Mouse (Mus musculus) cerebellum, postnatal 10 days (tissue): ENCODE measurements around the gene Gm28043.

Source experiments
- DNase-seq, 2 experiments: peaks; one replicate each; pipeline ENCODE4 v3.0.0; 2021; ENCODE audit warnings: mixed read lengths in 2 of 2

Gene Gm28043

GRCm38 (mm10) chr17:29614115-29615023 is at the start of gene Gm28043, which contains the start of gene Rnf8:
Gene Gm28043, plus strand, starts transcription at chr17:29614876.
Gene Rnf8, plus strand, starts transcription at chr17:29614790.
- DNase-seq: peak; percentile 97 to 98

DNA sequence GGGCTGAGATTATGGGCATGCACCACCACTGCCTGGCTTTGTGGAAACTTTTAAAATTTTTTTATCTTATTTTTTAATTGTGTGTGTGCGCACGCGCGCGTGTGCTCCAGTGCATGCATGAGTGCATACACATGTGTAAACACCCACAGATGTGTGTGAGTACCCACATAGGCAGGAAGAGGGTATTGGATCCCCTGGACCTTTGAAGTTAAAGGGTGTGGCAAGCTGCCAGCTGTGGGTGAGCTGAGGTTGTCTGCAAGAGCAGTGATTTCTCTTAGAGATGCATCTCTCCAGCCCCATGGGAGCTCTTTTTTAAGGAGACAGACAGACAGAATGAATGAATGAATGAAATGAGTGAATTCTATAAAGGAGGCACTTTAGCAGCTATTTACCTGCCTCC is 49.2 kb upstream of the Gm28043 start:
- no peak for DNase-seq

DNA sequence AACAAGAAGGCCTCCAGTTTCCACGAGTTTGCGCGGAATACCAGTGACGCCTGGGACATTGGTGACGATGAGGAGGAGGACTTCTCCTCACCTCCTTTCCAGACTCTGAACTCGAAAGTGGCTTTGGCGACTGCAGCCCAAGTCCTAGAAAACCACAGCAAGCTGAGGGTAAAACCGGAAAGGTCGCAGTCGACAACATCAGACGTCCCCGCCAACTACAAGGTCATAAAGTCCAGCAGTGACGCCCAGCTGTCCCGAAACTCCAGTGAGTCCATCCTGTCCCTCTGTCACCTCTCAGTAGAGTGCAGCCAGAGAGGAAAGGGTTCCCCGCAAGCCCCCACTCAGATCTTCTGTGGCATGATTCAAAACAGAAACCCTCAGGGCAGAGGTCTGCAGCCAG is 46.2 kb upstream of the Gm28043 start:
- no peak for DNase-seq

GRCm38 (mm10) chr17:29569831-29570230 is 44.8 kb upstream of the Gm28043 start:
- peak; percentile 38 to 45 for DNase-seq

GRCm38 (mm10) chr17:29579579-29580126 is 35.0 kb upstream of the Gm28043 start:
- DNase-seq: no peak

GRCm38 (mm10) chr17:29583569-29583968 is 31.1 kb upstream of the Gm28043 start:
- no peak for DNase-seq

DNA sequence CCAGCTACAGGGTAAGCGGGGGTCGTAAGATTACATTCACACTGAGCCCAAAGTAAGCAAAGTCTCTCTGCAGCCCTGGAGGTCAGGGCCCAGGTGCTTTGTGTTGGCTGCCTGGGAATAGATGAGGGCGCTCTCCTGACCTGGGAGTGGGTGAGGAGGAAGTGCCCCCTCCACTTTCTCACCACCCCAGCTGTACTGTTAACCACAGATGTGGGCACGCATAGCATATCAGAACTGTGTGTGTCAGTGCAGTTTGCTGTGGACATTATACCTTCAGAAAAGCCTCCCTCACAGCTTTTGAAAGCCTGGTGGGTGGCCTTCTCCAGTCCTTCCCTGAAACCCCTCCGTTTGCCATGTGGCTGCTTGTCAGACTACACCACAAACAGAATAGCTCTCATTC is 30.4 kb upstream of the Gm28043 start:
- DNase-seq: no peak

- no peak for DNase-seq
These were observed 29.9 kb upstream of the Gm28043 start for GRCm38 (mm10) chr17:29584737-29585136.

DNA sequence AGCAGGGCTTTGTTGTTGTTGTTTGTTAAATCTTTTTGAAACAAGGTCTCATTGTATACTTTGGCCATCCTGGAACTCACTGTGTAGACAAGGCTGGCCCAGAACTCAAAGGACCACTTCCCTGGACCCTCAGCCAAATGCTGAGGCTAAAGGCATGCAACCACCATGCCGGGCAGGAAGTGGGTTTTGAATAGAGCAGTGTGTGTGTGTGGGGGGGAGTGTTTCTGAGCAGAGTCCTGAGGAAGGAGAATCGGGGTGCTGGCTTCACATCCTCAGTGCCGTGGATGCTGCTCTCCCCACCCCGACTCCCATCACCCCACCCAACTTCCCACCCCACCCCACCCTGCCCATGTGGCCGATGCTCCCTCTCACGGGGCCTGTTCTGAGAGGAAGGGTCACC is 29.2 kb upstream of the Gm28043 start:
- DNase-seq: no peak

DNA sequence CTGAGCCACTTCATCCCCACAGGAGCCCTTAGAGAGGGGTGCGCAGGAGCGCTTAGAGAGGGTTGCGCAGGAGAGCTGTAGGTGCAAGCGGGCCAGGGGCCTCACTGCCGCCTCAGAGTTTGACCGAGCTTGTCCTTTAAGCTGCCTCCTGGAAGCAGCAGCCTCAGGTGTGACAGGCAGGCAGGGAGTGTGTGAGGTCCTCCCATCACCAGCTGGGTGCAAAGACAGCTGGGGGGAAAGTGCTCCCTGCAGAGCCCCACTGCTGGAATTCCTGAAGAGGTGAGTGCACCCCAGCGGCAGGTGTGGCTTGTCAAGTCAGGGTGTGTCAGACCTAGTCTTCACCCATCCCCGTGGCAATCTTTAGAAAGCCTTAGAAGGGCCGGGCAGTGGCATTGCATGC is 27.8 kb upstream of the Gm28043 start:
- no peak for DNase-seq

DNA sequence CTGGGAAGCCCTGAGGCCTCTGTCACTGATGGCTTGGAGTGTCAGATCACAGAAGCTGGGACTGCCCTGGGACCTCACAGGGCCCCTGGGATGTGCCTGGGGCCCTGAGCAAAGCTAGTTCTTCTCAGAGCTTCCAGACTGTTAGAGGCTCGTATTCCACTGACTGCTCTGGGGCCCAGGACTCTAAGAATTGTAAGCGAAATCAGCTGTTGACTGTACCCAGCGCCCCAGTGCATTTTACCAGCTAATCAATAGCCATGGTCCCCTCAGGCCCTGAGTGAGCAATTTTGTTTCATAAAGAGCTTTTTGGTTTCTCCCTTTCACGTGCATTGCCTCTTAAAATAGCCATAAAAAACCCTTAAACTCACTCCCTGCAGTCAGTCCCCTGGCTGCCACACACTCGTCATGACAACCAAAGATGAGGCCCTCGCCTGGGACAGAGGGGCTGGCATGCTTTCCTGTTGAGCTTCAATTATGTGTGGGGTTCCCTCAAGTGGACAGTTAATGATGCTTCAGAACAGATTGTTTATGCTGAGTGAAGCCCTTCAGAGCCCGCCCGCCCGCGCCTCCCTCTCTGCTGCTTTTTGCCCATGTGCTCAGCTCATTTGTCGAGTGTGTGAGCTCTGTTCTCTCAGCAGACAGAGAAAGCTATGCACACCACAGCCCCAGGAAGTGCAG is 25.3 kb upstream of the Gm28043 start:
- peak; percentile 53 to 55 for DNase-seq

DNA sequence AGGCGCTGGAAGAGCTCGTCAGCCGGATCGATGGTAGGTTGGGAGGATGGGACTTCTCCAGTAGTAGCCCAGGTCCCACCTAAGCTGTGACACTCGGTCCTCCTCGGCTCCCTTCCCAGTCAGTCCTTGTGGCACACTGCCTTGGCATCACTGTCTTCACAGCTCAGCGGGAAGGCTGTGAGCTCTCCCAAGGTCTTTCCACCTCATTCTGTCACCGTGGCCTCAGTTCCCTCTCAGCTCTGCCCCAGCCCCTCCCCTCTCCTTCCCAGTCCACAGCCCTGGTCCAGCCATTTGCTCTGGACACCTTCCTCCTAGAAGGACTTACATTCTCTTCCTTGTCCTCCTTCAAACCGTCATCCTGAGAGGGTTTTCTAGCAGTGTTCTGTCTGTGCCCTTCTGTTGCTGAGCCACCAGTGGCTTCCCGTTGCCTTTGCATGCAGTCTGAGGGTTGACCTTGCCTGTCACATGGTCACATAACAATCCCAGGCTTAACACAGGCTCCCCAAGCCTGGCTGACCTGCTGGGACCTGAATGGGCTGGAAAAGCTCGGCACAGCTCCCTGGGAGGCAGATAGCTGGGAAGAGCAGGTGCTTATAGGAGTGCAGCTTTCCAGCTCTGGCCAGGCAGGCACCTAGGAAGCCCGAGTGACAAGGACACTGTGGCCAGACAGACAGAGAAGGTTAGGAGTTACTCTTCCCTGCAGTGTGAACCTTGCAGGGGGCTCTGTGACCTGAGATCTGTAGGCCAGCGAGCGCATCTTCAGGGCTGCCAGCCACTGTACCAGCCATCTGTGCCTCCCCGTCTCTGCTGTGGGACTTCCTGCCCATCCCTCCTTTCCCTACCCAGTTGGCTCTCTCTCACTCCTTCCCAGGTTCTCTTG is 18.5 kb upstream of the Gm28043 start:
- DNase-seq: peak; percentile 74 to 78

DNA sequence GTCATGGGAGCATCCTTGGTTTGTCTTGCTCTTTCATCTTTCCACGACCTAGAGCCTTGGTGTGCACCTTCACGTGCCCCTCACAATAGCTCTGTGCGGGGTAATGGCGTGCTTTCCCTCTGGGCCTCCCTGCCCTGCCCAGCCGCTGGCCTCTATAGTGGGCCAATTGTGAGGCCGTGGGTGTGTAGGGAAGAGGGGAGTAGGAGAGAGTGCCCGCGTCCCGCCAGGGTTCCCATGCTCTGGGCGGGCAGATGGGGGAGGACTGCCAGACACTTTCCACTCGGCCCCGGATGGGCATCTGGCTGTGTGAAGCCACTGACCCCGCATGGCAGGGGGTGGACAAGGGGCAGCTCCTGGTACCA is 17.9 kb upstream of the Gm28043 start:
- peak; percentile 40 to 42 for DNase-seq

GRCm38 (mm10) chr17:29599051-29599450 is 15.6 kb upstream of the Gm28043 start:
- no peak for DNase-seq

- DNase-seq: peak in 1 of 2 experiments; percentile 33
These were observed 15.1 kb upstream of the Gm28043 start for GRCm38 (mm10) chr17:29599537-29599936.

DNA sequence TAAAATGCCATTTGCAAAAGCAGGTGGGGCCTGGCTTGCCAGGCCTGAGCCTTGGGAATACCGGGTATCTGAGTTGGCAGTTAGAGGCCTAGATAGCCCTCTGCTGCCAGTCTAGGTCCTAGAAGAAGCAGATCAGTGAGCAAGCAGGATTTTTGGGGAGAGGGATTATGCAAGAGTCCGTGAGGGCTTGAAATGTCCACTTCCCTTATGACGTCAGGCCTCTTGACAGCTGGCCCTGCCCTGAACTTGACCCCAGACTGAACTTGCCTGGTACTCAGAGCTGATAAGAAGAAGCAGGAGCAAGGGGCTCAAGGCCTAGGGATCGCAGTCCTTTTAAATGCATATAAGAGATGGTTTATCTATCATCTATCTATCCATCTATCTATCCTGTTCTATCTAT is 13.3 kb upstream of the Gm28043 start:
- no peak for DNase-seq

DNA sequence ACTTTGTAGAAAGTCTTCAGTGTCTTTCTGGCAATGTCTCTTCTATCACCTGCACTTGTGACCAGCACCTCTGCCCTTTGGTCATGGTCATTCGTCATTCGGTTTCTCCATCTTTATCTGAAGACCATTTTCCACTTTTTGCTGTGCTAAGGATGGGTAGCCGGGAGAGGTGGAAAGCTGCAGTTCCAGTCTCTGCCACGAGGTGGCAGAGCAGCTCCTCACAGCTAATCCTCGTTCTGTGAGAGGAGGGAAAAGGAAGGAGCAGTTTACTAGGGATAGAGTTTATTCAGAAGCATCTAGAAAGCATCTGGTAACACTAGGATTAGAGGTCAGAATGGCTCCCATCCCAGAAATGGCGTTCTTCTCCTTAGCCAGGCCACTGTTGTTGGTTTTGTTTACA is 11.4 kb upstream of the Gm28043 start:
- peak; percentile 93 to 96 for DNase-seq

DNA sequence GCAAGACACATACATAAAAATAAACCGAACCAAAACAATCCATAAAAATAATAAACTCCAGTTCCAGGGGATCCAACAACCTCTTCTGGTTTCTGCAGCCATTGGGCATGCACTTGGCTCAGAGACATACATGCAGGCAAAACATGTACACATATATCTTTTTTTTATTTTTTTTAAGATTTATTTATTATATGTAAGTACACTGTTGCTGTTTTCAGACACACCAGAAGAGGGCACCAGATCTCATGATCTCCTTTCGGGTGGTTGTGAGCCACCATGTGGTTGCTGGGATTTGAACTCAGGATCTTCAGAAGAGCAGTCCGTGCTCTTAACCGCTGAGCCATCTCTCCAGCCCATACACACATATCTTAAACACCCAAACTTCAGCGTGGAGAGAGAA is 1.2 kb upstream of the Gm28043 start:
- DNase-seq: peak in 1 of 2 experiments; percentile 44

GRCm38 (mm10) chr17:29615024-29615551 is 412 bp downstream of the Gm28043 start:
- no peak for DNase-seq

DNA sequence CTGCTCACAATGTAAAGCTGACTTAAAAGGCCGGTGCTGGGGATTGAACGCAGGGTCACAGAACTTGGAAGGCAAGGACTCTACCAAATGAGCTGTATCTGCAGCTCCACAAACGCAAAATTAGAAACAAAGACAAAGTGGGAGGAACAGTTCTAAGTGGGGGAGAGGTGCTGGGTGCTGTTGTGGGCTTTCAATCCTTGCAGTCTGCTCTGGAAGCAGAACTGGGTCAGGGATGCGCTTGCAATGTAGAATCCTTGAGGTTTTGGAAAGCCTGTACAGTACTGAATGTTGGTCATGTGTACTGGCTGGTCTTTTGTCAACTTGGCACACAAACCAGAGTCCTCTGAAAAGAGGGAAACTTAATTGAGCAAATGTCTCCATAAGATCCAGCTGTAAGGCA is 940 bp downstream of the Gm28043 start:
- no peak for DNase-seq

DNA sequence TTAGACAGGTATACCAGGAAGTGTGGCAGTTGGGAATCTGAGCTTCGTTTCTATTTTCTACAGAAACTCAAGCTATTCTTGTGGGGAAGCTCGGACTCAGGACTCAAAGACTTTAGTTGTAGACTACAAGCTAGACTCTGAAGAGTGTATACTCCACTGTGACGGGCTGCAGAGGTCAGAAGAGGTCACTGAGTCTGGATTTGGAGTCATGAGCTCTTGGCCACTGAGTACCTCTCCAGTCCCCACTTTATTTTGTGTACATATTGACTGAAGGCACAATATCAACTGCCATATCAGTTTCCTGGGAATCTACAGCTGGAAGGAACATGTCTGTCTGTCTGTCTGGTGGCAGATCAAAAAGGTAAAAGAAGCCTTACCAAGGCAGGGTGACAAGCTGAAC is 4.6 kb downstream of the Gm28043 start:
- no peak for DNase-seq

GRCm38 (mm10) chr17:29623488-29623887 is 8.8 kb downstream of the Gm28043 start:
- DNase-seq: no peak

- DNase-seq: no peak
These were observed 12.6 kb downstream of the Gm28043 start for GRCm38 (mm10) chr17:29627285-29627684.
